7 mouse cellular contexts compared by ENCODE assay signal in the genomic region with DNA sequence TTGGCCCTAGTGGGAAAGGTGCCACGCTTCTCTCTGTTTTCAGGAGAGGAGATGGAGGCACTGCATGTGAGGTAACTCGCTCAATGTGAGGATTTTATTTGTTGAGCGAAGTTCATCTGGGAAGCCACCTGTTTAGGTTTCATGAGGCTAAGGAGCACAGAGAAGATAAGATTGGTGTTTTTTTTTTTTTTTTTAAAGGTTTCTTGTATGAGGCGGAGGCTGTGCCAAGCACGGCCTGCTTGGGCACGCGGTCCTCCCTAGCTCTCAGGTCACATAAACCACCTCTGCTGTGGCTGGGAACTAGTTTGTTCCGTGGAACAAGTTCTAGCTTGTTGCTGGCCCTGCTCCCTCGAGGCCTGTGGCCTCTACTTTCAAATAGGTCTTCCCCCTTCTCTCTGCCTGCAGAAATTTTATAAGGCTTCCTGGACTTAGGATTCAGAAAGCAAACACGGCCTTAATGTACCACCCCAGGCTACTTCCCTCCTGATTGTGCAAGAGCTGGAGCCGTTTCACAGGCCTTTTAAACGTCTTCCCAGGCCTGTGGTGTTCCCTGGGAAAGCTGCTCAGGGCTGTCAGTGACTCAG. TPM values are rescaled to one million over a fixed set of nuclear protein-coding genes. Genes with fewer than 3 reads are reported as not detected.
A peak's percentile ranks its signal among the peaks of the same experiment; 100 is the strongest.
DNase-seq lines count a peak whose midpoint lies in the region; ATAC-seq lines count a peak whose summit lies in the region.

No protein-coding gene starts in this region.

- H3K9ac ChIP-seq in lung, embryonic 15.5 days = no peak overlapping the region
- H3K9ac ChIP-seq in limb, embryonic 15.5 days = no peak overlapping the region

- peaks cover 44% of the 10 kb centered on the region for H3K4me1 ChIP-seq in lung, embryonic 15.5 days
- H3K4me1 ChIP-seq in limb, embryonic 15.5 days = peaks cover 72% of the 10 kb centered on the region

- no peaks in the 10 kb centered on the region for H3K36me3 ChIP-seq in lung, embryonic 15.5 days
- no peaks in the 10 kb centered on the region for H3K36me3 ChIP-seq in limb, embryonic 15.5 days

- H3K27me3 ChIP-seq in lung, embryonic 15.5 days = no peaks in the 10 kb centered on the region
- no peaks in the 10 kb centered on the region for H3K27me3 ChIP-seq in limb, embryonic 15.5 days

- DNase-seq in lung, postnatal 10 days = no peak
- DNase-seq in thymus, postnatal 25 days = peak; percentile 35
- no peak for DNase-seq in right cerebral cortex, postnatal 14 days
- DNase-seq in cerebellum, adult 9-11 months = no peak

- H3K27ac ChIP-seq in lung, embryonic 15.5 days = peak overlapping the region; percentile 46
- H3K27ac ChIP-seq in limb, embryonic 15.5 days = peak overlapping the region; percentile 91

- no peaks in the 10 kb centered on the region for H3K9me3 ChIP-seq in lung, embryonic 15.5 days
- no peaks in the 10 kb centered on the region for H3K9me3 ChIP-seq in limb, embryonic 15.5 days

- H3K4me2 ChIP-seq in lung, embryonic 15.5 days = no peak overlapping the region
- H3K4me2 ChIP-seq in limb, embryonic 15.5 days = no peak overlapping the region

- ATAC-seq in lung, embryonic 15.5 days (ENCODE audit: borderline replicate concordance, extremely low read depth, low FRiP score, low TSS enrichment) = no peak
- ATAC-seq in erythroid progenitor cell, adult 5-6 weeks (replicated peaks; ENCODE audit: low FRiP score, poor library complexity, severe bottlenecking) = peak; percentile 31
- no peak for ATAC-seq in limb, embryonic 15.5 days (ENCODE audit: insufficient number of reproducible peaks, low FRiP score, low TSS enrichment, low read depth)

- 66% methylated on average over 12 of the region's 12 CpGs for WGBS in lung, embryonic 15.5 days
- 37% methylated on average over 12 of the region's 12 CpGs for WGBS in limb, embryonic 15.5 days

- no peak overlapping the region for H3K4me3 ChIP-seq in lung, embryonic 15.5 days
- H3K4me3 ChIP-seq in limb, embryonic 15.5 days = no peak overlapping the region

RNA-seq across cellular contexts. Expression of a gene that starts 2.6 kb away (rescaled TPM):
- polyA plus RNA-seq in lung, embryonic 15.5 days (2015; fragmentation: Nextera tagmentation; extraction: Ambion mirVana) = 87.7 and 89.7 TPM in 2 replicates
- 44.0 and 45.4 TPM in 2 replicates for total RNA-seq in erythroid progenitor cell, adult 5-6 weeks (2015; ENCODE audit: low replicate concordance)
- 32.2 and 56.3 TPM in 2 replicates for total RNA-seq in erythroid progenitor cell, adult 5-6 weeks (2017; ENCODE audit: low replicate concordance)
- polyA plus RNA-seq in limb, embryonic 15.5 days (2015; fragmentation: Nextera tagmentation; extraction: Ambion mirVana) = 98.4 and 108 TPM in 2 replicates

RNA-seq across cellular contexts. Expression of a gene that starts 49.5 kb away (rescaled TPM):
- 41.6 and 43.6 TPM in 2 replicates for polyA plus RNA-seq in lung, embryonic 15.5 days (2015; fragmentation: Nextera tagmentation; extraction: Ambion mirVana)
- 29.9 and 53.2 TPM in 2 replicates for total RNA-seq in erythroid progenitor cell, adult 5-6 weeks (2015; ENCODE audit: low replicate concordance)
- 31.7 and 40.3 TPM in 2 replicates for total RNA-seq in erythroid progenitor cell, adult 5-6 weeks (2017; ENCODE audit: low replicate concordance)
- 48.5 and 48.9 TPM in 2 replicates for polyA plus RNA-seq in limb, embryonic 15.5 days (2015; fragmentation: Nextera tagmentation; extraction: Ambion mirVana)

RNA-seq across cellular contexts. Expression of a gene that starts 49.8 kb away (rescaled TPM):
- polyA plus RNA-seq in lung, embryonic 15.5 days (2015; fragmentation: Nextera tagmentation; extraction: Ambion mirVana) = 58.0 and 58.9 TPM in 2 replicates
- total RNA-seq in erythroid progenitor cell, adult 5-6 weeks (2015; ENCODE audit: low replicate concordance) = 85.1 and 109 TPM in 2 replicates
- 41.2 and 69.2 TPM in 2 replicates for total RNA-seq in erythroid progenitor cell, adult 5-6 weeks (2017; ENCODE audit: low replicate concordance)
- polyA plus RNA-seq in limb, embryonic 15.5 days (2015; fragmentation: Nextera tagmentation; extraction: Ambion mirVana) = 59.5 and 62.5 TPM in 2 replicates
